Mouse (Mus musculus) E14TG2a.4 (cell line): ENCODE measurements around the gene Ndufb4.

Experiments
- CTCF ChIP-seq: conservative IDR thresholded peaks from 2 replicates; pipeline ENCODE4 v1.5.1; 2014; ENCODE audit warnings: low read length
- NANOG ChIP-seq: IDR thresholded peaks from 2 replicates; pipeline ENCODE4 v1.6.1; 2014; ENCODE audit warnings: borderline replicate concordance, low read length, mixed read lengths
- POU5F1 ChIP-seq: IDR thresholded peaks from 2 replicates; pipeline ENCODE4 v1.6.1; 2014; ENCODE audit warnings: low read length, borderline replicate concordance

- TF ChIP-seq NANOG (no peak), CTCF (no peak), POU5F1 (no peak)
These were observed 50.0 kb downstream of the Ndufb4 start for GRCm38 (mm10) chr16:37604243-37604642.
